Comparison of ENCODE assay signal across 8 mouse cellular contexts in the genomic region with DNA sequence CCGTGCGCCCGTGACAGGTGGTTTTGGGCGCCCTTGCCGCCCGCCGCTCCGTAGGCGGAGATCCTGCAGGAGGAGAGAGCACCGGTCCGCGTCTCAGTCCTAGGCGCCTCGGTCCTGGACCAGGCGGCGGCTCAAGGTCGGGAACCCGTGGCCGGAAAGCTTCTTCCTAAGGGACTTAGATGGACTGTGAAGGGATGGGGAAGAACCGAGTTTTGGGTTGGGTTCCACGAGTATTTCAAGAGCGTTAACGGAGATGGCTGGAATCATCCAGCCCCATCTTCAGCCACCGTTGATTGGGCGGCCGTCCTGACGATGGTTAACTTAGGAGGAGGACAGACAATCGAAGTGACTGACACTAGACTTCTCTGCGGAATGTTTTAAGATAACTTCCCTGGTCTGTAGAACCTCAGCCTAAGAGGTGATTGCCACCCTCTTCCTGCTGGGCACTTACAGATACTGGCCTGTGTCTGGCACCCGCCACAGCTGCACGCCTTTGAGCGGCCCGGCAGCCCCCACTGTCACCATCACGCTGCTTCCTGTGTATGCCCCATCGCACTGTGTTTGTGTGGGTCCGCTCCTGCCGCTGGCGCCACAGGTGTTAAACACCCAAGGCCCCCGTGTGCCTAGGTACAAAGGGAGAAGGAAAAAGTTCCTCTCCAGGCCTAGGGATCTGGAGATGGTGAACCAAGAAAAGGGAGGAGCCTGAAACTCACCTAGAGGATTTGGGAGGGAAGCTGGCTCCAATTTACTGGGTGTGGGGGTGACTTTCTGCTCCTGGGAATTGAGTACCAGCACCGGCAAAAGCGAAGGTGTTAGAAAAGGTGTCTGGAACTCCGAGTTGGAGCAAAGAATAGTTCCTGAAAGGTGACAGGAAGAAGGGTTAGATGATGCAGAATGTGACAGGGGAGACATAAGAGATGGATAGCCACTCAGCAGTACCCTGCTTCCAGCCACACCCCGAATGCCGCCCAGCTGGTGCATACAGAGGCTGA. TPM values are rescaled to one million over a fixed set of nuclear protein-coding genes. Genes with fewer than 3 reads are reported as not detected.
A peak's percentile ranks its signal among the peaks of the same experiment; 100 is the strongest.
DNase-seq lines count a peak whose midpoint lies in the region; ATAC-seq and TF ChIP-seq lines count a peak whose summit lies in the region.

No protein-coding gene starts in this region.

- peak overlapping the region; percentile 67 for H3K9ac ChIP-seq in forebrain, embryonic 12.5 days
- no peak overlapping the region for H3K9ac ChIP-seq in liver, embryonic 11.5 days (ENCODE audit: low read depth, low read length)

- 0 out of 2 replicates have a peak, but pooled peaks have one; percentile 36 for ATAC-seq in forebrain, embryonic 12.5 days (ENCODE audit: low FRiP score)
- ATAC-seq in liver, embryonic 11.5 days (replicated peaks; ENCODE audit: low FRiP score): no peak

- H3K36me3 ChIP-seq in spleen, adult 2 months (ENCODE audit: control insufficient read depth, insufficient read depth, low read length): 0 out of 2 replicates have a peak, but pooled peaks cover under 1% of the 10 kb centered on the region
- peaks cover 8% of the 10 kb centered on the region for H3K36me3 ChIP-seq in forebrain, embryonic 12.5 days (replicated peaks)
- peaks cover 4% of the 10 kb centered on the region; the same call in 1 of the 2 replicates for H3K36me3 ChIP-seq in liver, embryonic 11.5 days (ENCODE audit: control insufficient read depth, insufficient read depth, low read length)

- TF ChIP-seq POLR2A in spleen, adult 2 months (IDR thresholded peaks at IDR 0.05; ENCODE audit: low read depth, low read length): no peak
- no peak for TF ChIP-seq POLR2A in olfactory bulb, adult 2 months (IDR thresholded peaks at IDR 0.05; ENCODE audit: insufficient read depth, low read depth, low read length)

- WGBS in spleen, adult 2 months: 8% methylated on average over 44 of the region's 44 CpGs
- 7% methylated on average over 44 of the region's 44 CpGs for WGBS in forebrain, embryonic 12.5 days
- 5% methylated on average over 44 of the region's 44 CpGs for WGBS in liver, embryonic 11.5 days
- 14% methylated on average over 44 of the region's 44 CpGs for WGBS in olfactory bulb, adult 2 months

- peak overlapping the region; percentile 64 for H3K4me3 ChIP-seq in spleen, adult 2 months (ENCODE audit: extremely low read depth, insufficient read depth, insufficient read length)
- peak overlapping the region; percentile 66 for H3K4me3 ChIP-seq in forebrain, embryonic 12.5 days (replicated peaks)
- peak overlapping the region; percentile 66 for H3K4me3 ChIP-seq in liver, embryonic 11.5 days (ENCODE audit: low read depth, low read length)
- peak overlapping the region; percentile 67 for H3K4me3 ChIP-seq in olfactory bulb, adult 2 months (ENCODE audit: insufficient read depth, low read depth, low read length)

- TF ChIP-seq CTCF in spleen, adult 2 months (IDR thresholded peaks at IDR 0.05; ENCODE audit: extremely low read depth, insufficient read depth, insufficient read length, insufficient replicate concordance): no peak
- no peak for TF ChIP-seq CTCF in olfactory bulb, adult 2 months (IDR thresholded peaks at IDR 0.05; ENCODE audit: insufficient read depth, low read depth, low read length)

- peaks cover 12% of the 10 kb centered on the region; the same call in 1 of the 2 replicates for H3K4me1 ChIP-seq in spleen, adult 2 months (ENCODE audit: control insufficient read depth, insufficient read depth, insufficient read length)
- peaks cover 19% of the 10 kb centered on the region for H3K4me1 ChIP-seq in forebrain, embryonic 12.5 days
- H3K4me1 ChIP-seq in liver, embryonic 11.5 days (replicated peaks; ENCODE audit: control insufficient read depth, insufficient read depth, low read length): peaks cover 8% of the 10 kb centered on the region
- peaks cover 10% of the 10 kb centered on the region for H3K4me1 ChIP-seq in olfactory bulb, adult 2 months (ENCODE audit: control insufficient read depth, insufficient read depth, low read length)

- peak in 1 of 2 experiments; percentile 69 for DNase-seq in spleen, adult 2 months (ENCODE audit: low read depth in 1 of 2, low spot score in 2 of 2)
- DNase-seq in spleen, adult 12 weeks (ENCODE audit: low spot score): no peak
- no peak for DNase-seq in liver, embryonic 11.5 days (ENCODE audit: low spot score)
- no peak for DNase-seq in yolk sac, embryonic 10.5 days (ENCODE audit: low spot score)
- no peak for DNase-seq in kidney, adult 11 months
- DNase-seq in kidney, postnatal 36 days: no peak

- peak overlapping the region; percentile 100 for H3K4me2 ChIP-seq in forebrain, embryonic 12.5 days
- peak overlapping the region; percentile 99 for H3K4me2 ChIP-seq in liver, embryonic 11.5 days

- H3K27me3 ChIP-seq in spleen, adult 2 months (ENCODE audit: control insufficient read depth, insufficient read depth, low read length): peaks cover 12% of the 10 kb centered on the region
- peaks cover 68% of the 10 kb centered on the region for H3K27me3 ChIP-seq in forebrain, embryonic 12.5 days
- H3K27me3 ChIP-seq in liver, embryonic 11.5 days (replicated peaks; ENCODE audit: control insufficient read depth, insufficient read depth, low read length): peaks cover 69% of the 10 kb centered on the region

- H3K9me3 ChIP-seq in forebrain, embryonic 12.5 days: no peaks in the 10 kb centered on the region
- no peaks in the 10 kb centered on the region for H3K9me3 ChIP-seq in liver, embryonic 11.5 days (ENCODE audit: control insufficient read depth, low read length)

- H3K27ac ChIP-seq in spleen, adult 2 months (ENCODE audit: insufficient read depth, low read length): no peak overlapping the region
- H3K27ac ChIP-seq in forebrain, embryonic 12.5 days: no peak overlapping the region
- H3K27ac ChIP-seq in liver, embryonic 11.5 days (ENCODE audit: low read depth, low read length): no peak overlapping the region
- H3K27ac ChIP-seq in olfactory bulb, adult 2 months (ENCODE audit: insufficient read depth, low read depth, low read length): no peak overlapping the region

RNA-seq across cellular contexts. Expression of a gene that starts 1.1 kb away (rescaled TPM):
- polyA plus RNA-seq in spleen, adult 2 months (2012; rRNA removed): 9.0 and 15.0 TPM in 2 replicates
- 0.12 TPM in 1 of 2 replicates, not detected in the other for polyA plus RNA-seq in forebrain, embryonic 12.5 days (2016; fragmentation: Nextera tagmentation; extraction: Ambion mirVana)
- polyA plus RNA-seq in liver, embryonic 11.5 days (2014; fragmentation: Nextera tagmentation; extraction: Ambion mirVana): 0.19 and 0.43 TPM in 2 replicates
- polyA plus RNA-seq in olfactory bulb, adult 2 months (2012; ENCODE audit: insufficient read depth, insufficient read length, low replicate concordance, missing spikeins): not detected in 2 replicates

RNA-seq across cellular contexts. Expression of a gene that starts 17.0 kb away (rescaled TPM):
- 0.72 and 0.81 TPM in 2 replicates for polyA plus RNA-seq in spleen, adult 2 months (2012; rRNA removed)
- polyA plus RNA-seq in forebrain, embryonic 12.5 days (2016; fragmentation: Nextera tagmentation; extraction: Ambion mirVana): 0.85 and 1.0 TPM in 2 replicates
- polyA plus RNA-seq in liver, embryonic 11.5 days (2014; fragmentation: Nextera tagmentation; extraction: Ambion mirVana): 3.9 and 4.0 TPM in 2 replicates
- not detected in 2 replicates for polyA plus RNA-seq in olfactory bulb, adult 2 months (2012; ENCODE audit: insufficient read depth, insufficient read length, low replicate concordance, missing spikeins)

RNA-seq across cellular contexts. Expression of a gene that starts 28.2 kb away (rescaled TPM):
- polyA plus RNA-seq in spleen, adult 2 months (2012; rRNA removed): 25.7 and 30.7 TPM in 2 replicates
- polyA plus RNA-seq in forebrain, embryonic 12.5 days (2016; fragmentation: Nextera tagmentation; extraction: Ambion mirVana): 32.8 and 33.4 TPM in 2 replicates
- polyA plus RNA-seq in liver, embryonic 11.5 days (2014; fragmentation: Nextera tagmentation; extraction: Ambion mirVana): 29.1 and 30.0 TPM in 2 replicates
- not detected in 2 replicates for polyA plus RNA-seq in olfactory bulb, adult 2 months (2012; ENCODE audit: insufficient read depth, insufficient read length, low replicate concordance, missing spikeins)

RNA-seq across cellular contexts. Expression of a gene that starts 38.4 kb away (rescaled TPM):
- polyA plus RNA-seq in spleen, adult 2 months (2012; rRNA removed): 1.7 and 2.1 TPM in 2 replicates
- 27.7 and 28.2 TPM in 2 replicates for polyA plus RNA-seq in forebrain, embryonic 12.5 days (2016; fragmentation: Nextera tagmentation; extraction: Ambion mirVana)
- polyA plus RNA-seq in liver, embryonic 11.5 days (2014; fragmentation: Nextera tagmentation; extraction: Ambion mirVana): 5.8 and 5.9 TPM in 2 replicates
- polyA plus RNA-seq in olfactory bulb, adult 2 months (2012; ENCODE audit: insufficient read depth, insufficient read length, low replicate concordance, missing spikeins): not detected in 2 replicates

Comparison
In these comparisons a context has a peak if more than half of its experiments do, and no peak if none do; other contexts are left out.
1. RNA of a gene that starts 28.2 kb away (polyA plus RNA-seq): 32.8 to 33.4 TPM in forebrain, embryonic 12.5 days, 29.1 to 30.0 TPM in liver, embryonic 11.5 days and 25.7 to 30.7 TPM in spleen, adult 2 months; not detected in olfactory bulb, adult 2 months; every median in the first group is over 10 times any median in the second.
2. Peak in every context shown above with its lines, with median percentiles within 50 percentile points of each other: H3K4me3 ChIP-seq.